Mouse (Mus musculus) heart, embryonic 12.5 days (tissue): ENCODE results near the gene Kiss1. TPM values are rescaled to one million over a fixed set of nuclear protein-coding genes. Genes with fewer than 3 reads are reported as not detected.

Experiments
- ATAC-seq: fragments of 200-750 bp; cut with Nextera tagmentation; 2 replicates; pipeline ENCODE4 v1.8.0; 2017; ENCODE audit warnings: moderate TSS enrichment, moderate library complexity; ENCODE audit not compliant: insufficient number of reproducible peaks, low FRiP score
- H3K27ac ChIP-seq: fragments of 300-500 bp; sonication (generic); 2 replicates; pipeline ENCODE4 v1.5.1; 2016; ENCODE audit warnings: mild to moderate bottlenecking, moderate library complexity; ENCODE audit not compliant: poor library complexity, severe bottlenecking
- H3K27me3 ChIP-seq: fragments of 300-500 bp; sonication (generic); replicated peaks from 2 replicates; pipeline ENCODE4 v1.6.1; 2016; ENCODE audit warnings: mild to moderate bottlenecking, moderate library complexity
- H3K36me3 ChIP-seq: fragments of 300-500 bp; sonication (generic); 2 replicates; pipeline ENCODE4 v1.6.1; 2016; ENCODE audit warnings: mild to moderate bottlenecking, moderate library complexity
- H3K4me1 ChIP-seq: fragments of 300-500 bp; sonication (generic); replicated peaks from 2 replicates; pipeline ENCODE4 v1.6.1; 2016; ENCODE audit warnings: mild to moderate bottlenecking
- H3K4me2 ChIP-seq: fragments of 300-500 bp; sonication (generic); 2 replicates; pipeline ENCODE4 v1.6.1; 2016; ENCODE audit warnings: mild to moderate bottlenecking, moderate library complexity
- H3K4me3 ChIP-seq: fragments of 300-500 bp; sonication (generic); 2 replicates; pipeline ENCODE4 v1.5.1; 2016; ENCODE audit warnings: mild to moderate bottlenecking
- H3K9ac ChIP-seq: fragments of 300-500 bp; sonication (generic); 2 replicates; pipeline ENCODE4 v1.6.1; 2016; ENCODE audit warnings: mild to moderate bottlenecking, moderate library complexity
- H3K9me3 ChIP-seq: fragments of 300-500 bp; sonication (generic); replicated peaks from 2 replicates; pipeline ENCODE4 v1.6.1; 2016; ENCODE audit warnings: mild to moderate bottlenecking, moderate library complexity
- WGBS: fragments of 180-500 bp; shearing (Covaris S2); methylation state at CpG from one replicate; pipeline ENCODE4 v1.1.7; 2016; 5-methylcytosine and 5-hydroxymethylcytosine counted together
- polyA plus RNA-seq: library from polyadenylated mRNA; unstranded; fragments of >200 nt; fragmentation: Nextera tagmentation; extraction: Ambion mirVana; gene quantifications from 2 replicates; pipeline ENCODE4 v1.2.1, GENCODE M21; 2016

Gene Kiss1
- polyA plus RNA-seq, 1 experiment from 2014 or later: not detected

GRCm38 (mm10) chr1:133344357-133344756 lies 22.7 kb downstream of the Kiss1 start:
- peaks cover 10% of the 10 kb centered on the region for H3K4me1 ChIP-seq
- no peak overlapping the region for H3K27ac ChIP-seq
- 87% methylated on average over 2 of the region's 2 CpGs for WGBS
- no peak overlapping the region for H3K9ac ChIP-seq
- no peak overlapping the region for H3K4me2 ChIP-seq
- H3K9me3 ChIP-seq: 0 out of 2 replicates have a peak, but pooled peaks cover 4% of the 10 kb centered on the region
- no peaks in the 10 kb centered on the region for H3K27me3 ChIP-seq
- no peaks in the 10 kb centered on the region for H3K36me3 ChIP-seq
- no peak overlapping the region for H3K4me3 ChIP-seq
- no peak for ATAC-seq

GRCm38 (mm10) chr1:133346531-133346930 lies 24.9 kb downstream of the Kiss1 start:
- H3K36me3 ChIP-seq: no peaks in the 10 kb centered on the region
- WGBS: 78% methylated on average over 9 of the region's 9 CpGs
- 0 out of 2 replicates have a peak, but pooled peaks cover 4% of the 10 kb centered on the region for H3K9me3 ChIP-seq
- no peak overlapping the region for H3K27ac ChIP-seq
- no peak overlapping the region for H3K9ac ChIP-seq
- H3K27me3 ChIP-seq: no peaks in the 10 kb centered on the region
- H3K4me2 ChIP-seq: no peak overlapping the region
- peaks cover 17% of the 10 kb centered on the region for H3K4me1 ChIP-seq
- no peak overlapping the region for H3K4me3 ChIP-seq
- ATAC-seq: no peak

GRCm38 (mm10) chr1:133347226-133347625 lies 25.6 kb downstream of the Kiss1 start:
- peaks cover 5% of the 10 kb centered on the region; the same call in 1 of the 2 replicates for H3K27me3 ChIP-seq
- H3K4me1 ChIP-seq: peaks cover 17% of the 10 kb centered on the region
- 0 out of 2 replicates have a peak, but pooled peaks cover 4% of the 10 kb centered on the region for H3K9me3 ChIP-seq
- no peaks in the 10 kb centered on the region for H3K36me3 ChIP-seq
- no peak overlapping the region for H3K9ac ChIP-seq
- ATAC-seq: no peak
- H3K4me3 ChIP-seq: no peak overlapping the region
- no peak overlapping the region for H3K27ac ChIP-seq
- no peak overlapping the region for H3K4me2 ChIP-seq
- WGBS: 49% methylated on average over 3 of the region's 3 CpGs

- ATAC-seq: peak; percentile 36; the same call in 1 of the 2 replicates
- H3K4me3 ChIP-seq: no peak overlapping the region
- no peak overlapping the region for H3K9ac ChIP-seq
- H3K9me3 ChIP-seq: 0 out of 2 replicates have a peak, but pooled peaks cover 4% of the 10 kb centered on the region
- 55% methylated on average over 11 of the region's 11 CpGs for WGBS
- H3K27me3 ChIP-seq: peaks cover 12% of the 10 kb centered on the region; the same call in 1 of the 2 replicates
- H3K27ac ChIP-seq: no peak overlapping the region
- no peak overlapping the region for H3K4me2 ChIP-seq
- no peaks in the 10 kb centered on the region for H3K36me3 ChIP-seq
- peaks cover 17% of the 10 kb centered on the region for H3K4me1 ChIP-seq
Measured at GRCm38 (mm10) chr1:133347693-133348520, 26.2 kb downstream of the Kiss1 start.

GRCm38 (mm10) chr1:133350210-133350609 lies 28.5 kb downstream of the Kiss1 start, which contains the start of gene Ren1:
TSS of gene Ren1 (plus strand) at chr1:133350510.
- Histone ChIP-seq H3K9me3 (no peaks in the 10 kb centered on the region), H3K36me3 (no peaks in the 10 kb centered on the region), H3K4me2 (no peak within 1 kb of the TSS), H3K4me3 (no peak within 1 kb of the TSS), H3K27me3 (peaks cover 28% of the 10 kb centered on the region), H3K4me1 (peaks cover 17% of the 10 kb centered on the region), H3K27ac (no peak within 1 kb of the TSS), H3K9ac (no peak within 1 kb of the TSS)
- WGBS: 89% methylated on average over 1 of the region's 1 CpGs
- no peak for ATAC-seq

GRCm38 (mm10) chr1:133351762-133352161 lies 30.1 kb downstream of the Kiss1 start:
- 46% methylated on average over 9 of the region's 9 CpGs for WGBS

GRCm38 (mm10) chr1:133353371-133353809 lies 31.7 kb downstream of the Kiss1 start:
- Histone ChIP-seq H3K27ac (no peak overlapping the region), H3K9me3 (no peaks in the 10 kb centered on the region), H3K27me3 (peaks cover 55% of the 10 kb centered on the region), H3K4me2 (no peak overlapping the region), H3K9ac (no peak overlapping the region), H3K4me1 (peaks cover 8% of the 10 kb centered on the region; the same call in 1 of the 2 replicates), H3K36me3 (no peaks in the 10 kb centered on the region), H3K4me3 (no peak overlapping the region)
- WGBS: 50% methylated on average over 12 of the region's 12 CpGs
- ATAC-seq: no peak

More at GRCm38 (mm10) chr1:133351762-133352161, 30.1 kb downstream of the Kiss1 start:
- ATAC-seq: no peak
- Histone ChIP-seq H3K4me3 (no peak overlapping the region), H3K27me3 (peaks cover 42% of the 10 kb centered on the region), H3K9me3 (no peaks in the 10 kb centered on the region), H3K27ac (no peak overlapping the region), H3K36me3 (no peaks in the 10 kb centered on the region), H3K9ac (no peak overlapping the region), H3K4me1 (peaks cover 17% of the 10 kb centered on the region), H3K4me2 (no peak overlapping the region)

GRCm38 (mm10) chr1:133355469-133355868 lies 33.8 kb downstream of the Kiss1 start:
- ATAC-seq: no peak
- Histone ChIP-seq H3K4me2 (no peak overlapping the region), H3K9ac (no peak overlapping the region), H3K36me3 (no peaks in the 10 kb centered on the region), H3K4me1 (no peaks in the 10 kb centered on the region), H3K4me3 (no peak overlapping the region), H3K27me3 (peaks cover 64% of the 10 kb centered on the region), H3K9me3 (no peaks in the 10 kb centered on the region), H3K27ac (no peak overlapping the region)
- 51% methylated on average over 5 of the region's 5 CpGs for WGBS

- Histone ChIP-seq H3K4me3 (no peak overlapping the region), H3K4me1 (no peaks in the 10 kb centered on the region), H3K4me2 (no peak overlapping the region), H3K9ac (no peak overlapping the region), H3K9me3 (no peaks in the 10 kb centered on the region), H3K27me3 (peaks cover 64% of the 10 kb centered on the region), H3K36me3 (no peaks in the 10 kb centered on the region), H3K27ac (no peak overlapping the region)
- WGBS: 46% methylated on average over 15 of the region's 15 CpGs
- ATAC-seq: no peak
Measured at GRCm38 (mm10) chr1:133355912-133356311, 34.2 kb downstream of the Kiss1 start.

GRCm38 (mm10) chr1:133356330-133356729 lies 34.7 kb downstream of the Kiss1 start:
- no peak for ATAC-seq
- WGBS: 59% methylated on average over 8 of the region's 8 CpGs

GRCm38 (mm10) chr1:133361006-133361405 lies 39.3 kb downstream of the Kiss1 start:
- no peak for ATAC-seq
- no peak overlapping the region for H3K4me3 ChIP-seq

More at GRCm38 (mm10) chr1:133356330-133356729, 34.7 kb downstream of the Kiss1 start:
- no peak overlapping the region for H3K27ac ChIP-seq
- H3K9me3 ChIP-seq: no peaks in the 10 kb centered on the region
- no peaks in the 10 kb centered on the region for H3K36me3 ChIP-seq
- H3K9ac ChIP-seq: no peak overlapping the region
- H3K4me2 ChIP-seq: no peak overlapping the region
- H3K4me1 ChIP-seq: no peaks in the 10 kb centered on the region
- peaks cover 64% of the 10 kb centered on the region for H3K27me3 ChIP-seq
- H3K4me3 ChIP-seq: no peak overlapping the region

More at GRCm38 (mm10) chr1:133361006-133361405, 39.3 kb downstream of the Kiss1 start:
- Histone ChIP-seq H3K9me3 (no peaks in the 10 kb centered on the region), H3K9ac (no peak overlapping the region), H3K4me1 (peaks cover 25% of the 10 kb centered on the region), H3K27ac (no peak overlapping the region), H3K36me3 (no peaks in the 10 kb centered on the region), H3K4me2 (no peak overlapping the region), H3K27me3 (peaks cover 59% of the 10 kb centered on the region)
- 88% methylated on average over 6 of the region's 6 CpGs for WGBS
